In genomic region chr8:72160007-72160406, GRCm38 (mm10) we compare ENCODE assay signal across 8 mouse cellular contexts. TPM values are rescaled to one million over a fixed set of nuclear protein-coding genes. Genes with fewer than 3 reads are reported as not detected.
DNase-seq lines count a peak whose midpoint lies in the region; ATAC-seq and TF ChIP-seq lines count a peak whose summit lies in the region.

No protein-coding gene starts in this region.

- intact Hi-C loops in left cerebral cortex, adult 2 months (cut with DNase I): loop anchor here (5.0 kb wide), 1 partner anchor 238 kb away; no protein-coding TSS in a partner anchor
- intact Hi-C loops in gastrocnemius, postnatal 36 days (cut with DNase I): no loop called here

- H3K9ac ChIP-seq in intestine, embryonic 15.5 days: no peak overlapping the region
- H3K9ac ChIP-seq in neural tube, embryonic 15.5 days (replicated peaks): peak overlapping the region; percentile 61

- 0 out of 2 replicates have a peak, but pooled peaks cover 5% of the 10 kb centered on the region for H3K36me3 ChIP-seq in intestine, embryonic 15.5 days
- no peaks in the 10 kb centered on the region for H3K36me3 ChIP-seq in neural tube, embryonic 15.5 days

- H3K27me3 ChIP-seq in intestine, embryonic 15.5 days (replicated peaks): no peaks in the 10 kb centered on the region
- H3K27me3 ChIP-seq in neural tube, embryonic 15.5 days (replicated peaks): no peaks in the 10 kb centered on the region

- peak overlapping the region; percentile 82; the same call in 1 of the 2 replicates for H3K27ac ChIP-seq in left cerebral cortex, adult 2 months
- no peak overlapping the region for H3K27ac ChIP-seq in intestine, embryonic 15.5 days
- no peak overlapping the region for H3K27ac ChIP-seq in neural tube, embryonic 15.5 days (replicated peaks)

- DNase-seq in left cerebral cortex, adult 2 months (ENCODE audit: extremely low spot score in 1 of 2, low spot score in 2 of 2): no peak
- no peak for DNase-seq in left cerebral cortex, adult 11 months (ENCODE audit: low spot score)
- DNase-seq in c-Kit-negative CD71-positive TER-119-positive erythroid progenitor cells, embryonic 14.5 days (ENCODE audit: low read depth, low spot score): peak; percentile 8
- DNase-seq in gastrocnemius, postnatal 36 days: no peak
- no peak for DNase-seq in gastrocnemius, adult 8-10 months (ENCODE audit: low spot score in 2 of 2)
- DNase-seq in layer of hippocampus, adult 8-10 months (ENCODE audit: low spot score in 2 of 2): no peak

- TF ChIP-seq CTCF in left cerebral cortex, adult 2 months (IDR thresholded peaks at IDR 0.05): no peak; the same call in 1 of the 2 replicates

- ATAC-seq in intestine, embryonic 15.5 days: no peak
- ATAC-seq in neural tube, embryonic 15.5 days (ENCODE audit: low FRiP score): no peak

- H3K4me1 ChIP-seq in intestine, embryonic 15.5 days (replicated peaks): peaks cover 8% of the 10 kb centered on the region
- H3K4me1 ChIP-seq in neural tube, embryonic 15.5 days: peaks cover 33% of the 10 kb centered on the region

- H3K4me2 ChIP-seq in intestine, embryonic 15.5 days (replicated peaks): peak overlapping the region; percentile 66
- H3K4me2 ChIP-seq in neural tube, embryonic 15.5 days: peak overlapping the region; percentile 65

- no peaks in the 10 kb centered on the region for H3K9me3 ChIP-seq in intestine, embryonic 15.5 days
- no peaks in the 10 kb centered on the region for H3K9me3 ChIP-seq in neural tube, embryonic 15.5 days (replicated peaks)

- peak overlapping the region; percentile 78 for H3K4me3 ChIP-seq in left cerebral cortex, adult 2 months
- peak overlapping the region; percentile 92 for H3K4me3 ChIP-seq in intestine, embryonic 15.5 days (replicated peaks)
- H3K4me3 ChIP-seq in neural tube, embryonic 15.5 days (replicated peaks): peak overlapping the region; percentile 90

- WGBS in intestine, embryonic 15.5 days: 64% methylated on average over 3 of the region's 3 CpGs
- WGBS in neural tube, embryonic 15.5 days: 76% methylated on average over 3 of the region's 3 CpGs

RNA-seq across cellular contexts. Expression of gene Rab8a, which starts 1.0 kb away (rescaled TPM):
- 10 to 100 TPM; 32.4 to 37.9 TPM for total RNA-seq in left cerebral cortex, adult 2 months (2021)
- polyA plus RNA-seq in intestine, embryonic 15.5 days (2015; fragmentation: Nextera tagmentation; extraction: Ambion mirVana): 149 and 159 TPM in 2 replicates
- polyA plus RNA-seq in neural tube, embryonic 15.5 days (2015; fragmentation: Nextera tagmentation; extraction: Ambion mirVana): 76.7 and 96.5 TPM in 2 replicates
- total RNA-seq in gastrocnemius, postnatal 36 days (2021): 10 to 100 TPM in 1 of 2 experiments, 1 to 10 TPM in 1; 6.0 to 10.0 TPM
- 10 to 100 TPM in 2 of 4 experiments, 1 to 10 TPM in 2; 6.3 to 14.1 (median 9.0) TPM for total RNA-seq in gastrocnemius, adult 8-10 months (2022)
- total RNA-seq in layer of hippocampus, adult 8-10 months (2022): 10 to 100 TPM; 32.2 to 40.7 (median 37.0) TPM

RNA-seq across cellular contexts. Expression of gene Tpm4, which starts 25.2 kb away (rescaled TPM):
- 10 to 100 TPM; 24.9 to 29.7 TPM for total RNA-seq in left cerebral cortex, adult 2 months (2021)
- polyA plus RNA-seq in intestine, embryonic 15.5 days (2015; fragmentation: Nextera tagmentation; extraction: Ambion mirVana): 545 and 589 TPM in 2 replicates
- 156 and 231 TPM in 2 replicates for polyA plus RNA-seq in neural tube, embryonic 15.5 days (2015; fragmentation: Nextera tagmentation; extraction: Ambion mirVana)
- 10 to 100 TPM; 28.1 to 35.5 TPM for total RNA-seq in gastrocnemius, postnatal 36 days (2021)
- 10 to 100 TPM; 15.5 to 29.6 (median 21.3) TPM for total RNA-seq in gastrocnemius, adult 8-10 months (2022)
- 10 to 100 TPM; 28.9 to 32.3 (median 30.2) TPM for total RNA-seq in layer of hippocampus, adult 8-10 months (2022)

RNA-seq across cellular contexts. Expression of gene Hsh2d, which starts 29.4 kb away (rescaled TPM):
- total RNA-seq in left cerebral cortex, adult 2 months (2021): not detected
- polyA plus RNA-seq in intestine, embryonic 15.5 days (2015; fragmentation: Nextera tagmentation; extraction: Ambion mirVana): 1.5 and 2.0 TPM in 2 replicates
- 0.70 TPM in 1 of 2 replicates, not detected in the other for polyA plus RNA-seq in neural tube, embryonic 15.5 days (2015; fragmentation: Nextera tagmentation; extraction: Ambion mirVana)
- total RNA-seq in gastrocnemius, postnatal 36 days (2021): not detected
- not detected for total RNA-seq in gastrocnemius, adult 8-10 months (2022)
- under 1 TPM in 1 of 4 experiments, not detected in 3; 0.31 TPM for total RNA-seq in layer of hippocampus, adult 8-10 months (2022)

RNA-seq across cellular contexts. Expression of gene Cib3, which starts 52.6 kb away (rescaled TPM):
- under 1 TPM in 1 of 2 experiments, not detected in 1; 0.33 TPM for total RNA-seq in left cerebral cortex, adult 2 months (2021)
- polyA plus RNA-seq in intestine, embryonic 15.5 days (2015; fragmentation: Nextera tagmentation; extraction: Ambion mirVana): not detected in 2 replicates
- polyA plus RNA-seq in neural tube, embryonic 15.5 days (2015; fragmentation: Nextera tagmentation; extraction: Ambion mirVana): not detected in 2 replicates
- total RNA-seq in gastrocnemius, postnatal 36 days (2021): not detected
- not detected for total RNA-seq in gastrocnemius, adult 8-10 months (2022)
- total RNA-seq in layer of hippocampus, adult 8-10 months (2022): under 1 TPM in 1 of 4 experiments, not detected in 3; 0.14 TPM

RNA-seq across cellular contexts. Expression of gene Olfr374, which starts 53.2 kb away (rescaled TPM):
- not detected for total RNA-seq in left cerebral cortex, adult 2 months (2021)
- 0.01 and 0.04 TPM in 2 replicates for polyA plus RNA-seq in intestine, embryonic 15.5 days (2015; fragmentation: Nextera tagmentation; extraction: Ambion mirVana)
- 0.03 TPM in 2 replicates for polyA plus RNA-seq in neural tube, embryonic 15.5 days (2015; fragmentation: Nextera tagmentation; extraction: Ambion mirVana)
- total RNA-seq in gastrocnemius, postnatal 36 days (2021): not detected
- total RNA-seq in gastrocnemius, adult 8-10 months (2022): not detected
- under 1 TPM in 1 of 4 experiments, not detected in 3; 0.05 TPM for total RNA-seq in layer of hippocampus, adult 8-10 months (2022)
